Mouse (Mus musculus) left cerebral cortex, adult 18-20 months (tissue): ENCODE measurements at regions not wholly inside any gene's neighbourhood (a gene's known extent, or its start where the extent isn't known, plus 50 kb on each side); places are given as distances from the start of the nearest gene placed in this dataset.

Experiments used
- DNase-seq, 2 experiments: peaks; one replicate each; pipeline ENCODE4 v3.0.0; 2021 to 2022; ENCODE audit warnings: low spot score in 2 of 2, mixed read lengths in 1 of 2

DNA sequence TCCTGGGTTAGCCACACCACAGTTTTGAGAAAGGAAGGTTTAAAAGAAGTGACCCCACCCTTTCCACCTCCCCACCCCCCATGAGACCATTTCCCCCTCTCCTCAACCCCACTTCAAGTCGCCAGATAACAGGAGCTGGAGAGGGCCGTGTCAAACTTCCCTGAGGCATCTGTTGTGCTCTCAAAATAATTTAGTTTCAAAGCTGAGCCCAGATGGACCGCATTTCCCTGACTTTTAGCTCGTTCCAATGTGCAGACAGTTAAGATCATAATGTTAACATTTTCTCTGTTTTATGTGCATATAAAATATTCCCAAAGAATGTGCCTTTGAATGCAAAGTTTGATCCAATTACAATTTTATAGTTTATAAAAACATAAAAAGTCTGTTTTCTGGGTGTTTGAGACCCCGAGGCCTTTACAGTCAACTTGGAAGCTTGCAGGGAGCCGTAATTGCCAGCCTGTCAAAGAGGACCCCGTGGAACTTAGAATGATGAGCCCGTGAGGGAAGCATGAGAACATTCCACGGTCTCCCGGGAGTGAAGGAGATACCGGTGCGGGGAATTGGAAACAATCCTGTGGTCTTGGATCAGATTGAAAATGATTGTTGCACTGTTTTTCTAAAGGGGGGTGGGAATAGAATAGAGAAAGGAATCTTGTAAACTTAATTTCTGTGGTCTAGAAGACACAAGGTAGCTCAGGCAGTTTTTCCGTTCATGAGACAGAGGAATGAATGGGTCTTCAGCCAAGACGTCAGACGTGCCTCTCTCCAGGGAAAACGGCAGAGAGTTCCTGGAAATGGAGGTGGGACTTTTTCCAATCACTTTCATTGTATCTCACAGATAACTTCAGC is 903.3 kb downstream of the Mrps31 start:
- no peak for DNase-seq

DNA sequence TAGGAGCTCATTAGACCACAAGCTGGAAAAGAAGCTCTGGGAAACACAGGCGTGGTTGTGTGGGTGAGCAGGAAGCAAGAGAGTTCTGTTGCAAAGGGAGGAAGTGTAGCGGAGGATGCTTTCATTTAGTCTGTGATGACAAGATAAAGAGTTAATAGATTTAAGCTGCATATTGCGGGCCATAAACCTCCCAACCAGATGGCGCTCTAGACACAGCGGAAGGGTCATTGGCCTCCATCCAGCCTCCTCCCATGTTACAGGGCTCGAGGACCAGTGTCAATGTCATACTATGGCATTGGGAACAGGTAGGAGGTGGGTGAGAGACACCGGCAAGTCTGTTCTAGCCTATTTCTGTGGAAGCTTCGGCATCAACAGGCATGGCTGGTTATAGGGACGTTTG is 908.4 kb downstream of the Mrps31 start:
- DNase-seq, result peak in 1 of 2 experiments; percentile 15

DNA sequence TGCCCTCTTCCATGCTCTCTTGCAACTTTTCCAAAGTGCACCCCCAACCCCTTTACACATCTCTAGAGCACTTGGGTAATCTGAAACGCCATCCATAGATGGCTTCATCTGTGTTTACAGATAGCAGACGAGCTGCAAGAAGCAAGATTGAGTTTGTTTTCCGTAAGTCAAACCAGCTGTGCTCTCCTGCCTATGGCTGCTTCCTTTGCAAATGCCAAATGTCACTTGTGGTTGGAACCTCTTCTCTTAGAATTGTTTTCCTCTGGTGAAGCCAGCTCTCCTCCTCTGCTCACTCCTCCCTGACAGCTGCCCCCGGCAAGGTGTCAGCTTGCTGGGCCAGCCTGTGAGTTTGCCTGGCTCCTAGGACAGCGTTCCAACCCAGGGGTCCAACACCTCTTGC is 910.0 kb downstream of the Mrps31 start:
- DNase-seq, result no peak

DNA sequence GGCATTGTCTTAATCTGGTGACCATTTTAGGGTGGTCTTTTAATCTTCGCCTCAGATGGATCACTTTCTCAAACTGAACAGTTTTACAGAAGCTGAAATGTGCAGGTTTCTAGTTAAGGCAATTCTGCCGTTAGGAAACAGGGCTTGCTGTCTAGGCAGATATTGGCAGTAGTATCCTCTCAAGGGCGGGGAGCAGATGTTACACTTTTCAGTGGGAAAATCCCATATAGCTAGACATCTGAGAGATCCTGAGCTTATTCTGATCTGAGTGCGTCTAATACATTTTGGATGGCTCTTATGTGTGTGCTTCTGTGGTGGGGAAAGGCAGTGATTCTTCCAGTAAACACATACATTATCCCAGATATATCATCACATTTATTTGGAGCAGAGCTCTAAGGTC is 916.1 kb downstream of the Mrps31 start:
- no peak for DNase-seq

DNA sequence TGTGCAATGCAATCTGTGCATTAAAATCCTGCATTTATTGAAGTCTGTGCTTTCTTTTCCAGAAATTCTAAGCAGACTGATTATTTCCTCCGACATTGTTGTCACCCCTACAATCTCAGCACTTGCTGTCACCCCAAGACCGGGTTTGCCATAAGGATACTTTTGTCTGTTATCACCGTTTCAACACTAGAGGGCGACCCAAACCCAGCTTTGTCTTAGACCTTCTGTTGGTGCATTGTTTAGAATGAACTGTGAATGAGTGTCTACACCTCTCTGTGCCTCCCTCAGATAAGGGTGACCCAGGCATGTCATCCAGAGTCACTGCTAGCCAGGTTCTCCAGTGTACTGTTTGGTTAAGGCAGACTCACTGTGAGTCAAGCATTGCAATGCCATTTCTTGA is 933.0 kb downstream of the Mrps31 start:
- peak; percentile 15 to 32 for DNase-seq

DNA sequence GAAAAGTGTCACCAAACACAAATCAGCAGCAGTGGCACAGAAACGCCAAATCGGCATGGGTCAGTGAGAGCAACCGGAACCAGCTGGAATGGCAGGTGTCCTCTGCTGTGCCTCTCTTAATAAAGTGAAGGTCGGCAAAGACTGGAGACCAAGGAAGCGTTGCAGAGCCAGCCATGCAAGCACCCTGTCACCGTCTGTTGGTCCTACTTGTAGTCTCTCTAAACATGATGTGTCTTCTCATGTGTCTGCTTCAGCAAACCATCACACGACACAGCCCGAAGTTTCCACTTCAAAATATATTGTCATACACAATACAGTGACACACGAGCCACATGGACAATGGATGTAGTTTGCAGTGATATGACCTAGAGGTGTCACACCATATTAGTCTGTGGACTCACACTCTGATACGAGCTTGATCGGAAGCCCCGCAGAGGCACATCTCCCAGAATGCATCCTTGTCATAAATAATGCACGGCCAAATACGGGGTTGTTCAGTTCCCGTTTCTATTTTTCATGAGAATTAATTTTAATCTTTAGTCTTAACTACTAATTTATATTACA is 940.3 kb downstream of the Mrps31 start:
- DNase-seq, result no peak

DNA sequence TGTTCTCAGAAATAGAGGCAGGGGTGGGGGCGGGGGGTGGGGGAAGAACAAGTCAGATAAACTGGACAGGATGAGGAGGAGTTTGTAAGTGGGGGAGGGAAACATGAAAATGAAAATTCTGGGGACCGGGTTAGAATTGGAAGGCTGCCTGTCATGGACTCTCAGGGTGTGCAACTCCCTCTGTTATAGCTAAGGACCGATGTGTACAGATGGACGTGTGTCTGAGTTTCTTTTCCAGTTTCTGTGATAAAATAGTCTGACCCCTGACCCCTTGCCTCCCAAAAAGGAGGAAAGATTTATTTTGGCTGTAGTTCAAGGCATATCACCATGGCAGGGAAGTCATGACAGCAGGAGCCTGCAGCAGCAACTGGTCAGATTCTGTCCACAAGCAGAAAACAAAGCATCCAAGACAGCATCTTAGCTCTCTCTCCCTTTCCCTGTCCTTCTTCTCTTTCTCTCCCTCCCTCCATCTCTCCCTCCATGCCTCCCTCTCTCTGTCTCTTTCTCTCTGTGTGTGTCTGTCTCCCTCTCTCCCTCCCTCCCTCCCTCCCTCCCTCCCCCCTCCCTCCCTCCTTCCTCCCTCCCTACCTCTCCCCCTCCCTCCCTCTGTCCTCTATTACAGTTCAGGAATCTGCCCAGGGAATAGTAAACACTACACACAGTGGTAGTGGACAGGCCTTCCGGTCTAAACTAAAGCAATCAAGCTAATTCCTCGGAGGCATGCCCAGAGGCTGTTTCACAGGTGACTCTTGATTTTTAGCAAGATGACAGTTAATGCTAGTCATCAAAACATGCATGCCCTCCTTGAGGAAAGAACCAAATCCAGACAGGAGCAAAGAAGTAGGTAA is 941.3 kb downstream of the Mrps31 start:
- DNase-seq, result no peak

DNA sequence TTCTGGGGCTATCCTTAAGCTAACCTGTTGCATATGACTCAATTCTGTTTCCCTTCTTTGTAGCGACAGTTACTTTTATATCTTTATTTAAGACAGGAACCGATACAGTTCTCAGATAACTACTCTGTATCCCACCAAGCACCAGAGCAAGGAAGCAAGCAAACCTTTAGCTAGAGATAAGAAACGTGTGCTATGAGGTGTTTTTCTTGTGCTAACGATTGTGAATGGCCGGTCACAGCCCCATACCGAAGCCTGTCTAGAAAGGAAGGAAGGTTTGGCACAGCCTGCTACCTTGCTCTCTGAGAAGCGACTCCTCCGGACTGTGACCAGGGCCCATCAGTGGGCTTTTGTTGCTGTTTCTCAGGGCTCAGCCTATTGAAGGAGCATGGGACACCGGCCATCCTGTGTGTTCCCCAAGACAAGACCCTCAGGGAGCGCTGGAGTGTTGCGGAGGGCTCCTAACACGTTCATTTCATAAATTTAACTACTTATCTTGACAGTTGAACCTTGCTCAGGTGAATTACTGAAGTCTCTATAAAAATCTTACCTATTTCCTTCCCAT is 949.0 kb downstream of the Mrps31 start:
- no peak for DNase-seq

DNA sequence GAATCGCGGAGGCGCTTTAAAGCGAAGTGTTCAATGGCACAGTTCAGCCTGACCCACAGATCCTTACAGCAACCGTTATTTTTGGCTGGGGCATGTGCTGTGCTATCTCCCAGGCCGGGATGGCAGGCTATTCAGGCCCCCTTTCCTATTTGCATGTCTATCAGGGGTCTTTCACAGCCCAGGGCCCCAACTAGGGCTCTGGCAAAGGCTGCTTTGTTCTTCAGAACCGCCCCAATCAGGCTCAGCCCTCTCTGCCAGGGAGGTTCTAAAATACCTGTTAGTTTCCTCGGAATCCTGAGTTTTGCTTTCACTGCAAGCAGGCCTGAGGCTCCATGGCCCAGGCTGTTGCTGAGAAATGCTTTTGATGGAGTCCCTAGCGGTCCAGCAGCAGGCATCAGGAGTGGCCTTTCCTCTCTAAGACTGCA is 949.7 kb downstream of the Mrps31 start:
- no peak for DNase-seq
